Mouse (Mus musculus) ES-Bruce4 (cell line): Measurements from ENCODE around the gene Cep85l.

Experiments used
- CTCF ChIP-seq: IDR thresholded peaks from one replicate; pipeline ENCODE4 v1.8.1; 2011; ENCODE audit warnings: low read depth, low read length
- EP300 ChIP-seq: IDR thresholded peaks from 2 replicates; pipeline ENCODE4 v1.6.1; 2011; ENCODE audit warnings: low read depth, low read length; ENCODE audit not compliant: insufficient read depth
- POLR2A ChIP-seq: IDR thresholded peaks from one replicate; pipeline ENCODE4 v1.8.1; 2011; ENCODE audit warnings: low read length; ENCODE audit not compliant: insufficient read depth

DNA sequence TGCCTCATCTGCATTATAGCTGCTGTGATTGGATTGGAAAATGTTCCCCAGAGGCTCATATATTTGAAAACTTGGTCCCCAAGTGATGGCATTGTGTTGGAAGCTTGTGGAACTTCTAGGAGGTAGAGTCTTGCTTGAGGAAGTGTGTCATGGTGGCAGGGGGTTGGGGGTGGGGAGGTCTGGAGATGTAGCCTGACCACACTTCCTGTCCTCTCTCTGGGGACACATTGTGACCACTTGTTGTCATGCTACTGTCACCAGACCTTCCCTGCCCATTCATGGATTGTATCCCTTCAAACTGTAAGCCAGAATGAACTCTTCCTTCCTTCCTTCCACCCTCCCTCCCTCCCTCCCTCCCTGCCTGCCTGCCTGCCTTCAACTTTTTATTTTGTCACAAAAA, 22.5 kb upstream of the Cep85l start:
- TF ChIP-seq CTCF (no peak), POLR2A (no peak), EP300 (no peak)
